ENCODE assay signal across 23 mouse cellular contexts in genomic region chr11:36332222-36332621, GRCm38 (mm10).
DNase-seq lines count a peak whose midpoint lies in the region; ATAC-seq and TF ChIP-seq lines count a peak whose summit lies in the region.
"Had no signal": no experiment of that assay in that cellular context is flagged by ENCODE, and none has a peak within 500 bp of the region (broad histone marks: within the 10 kb centered on the region; RNA-seq: fewer than 3 reads in every experiment).

No protein-coding gene starts in this region.

- H3K36me3 ChIP-seq in midbrain, embryonic 12.5 days = no peaks in the 10 kb centered on the region
- H3K36me3 ChIP-seq in midbrain, postnatal 0 days (ENCODE audit: insufficient read depth, low read length) = no peaks in the 10 kb centered on the region
- no peaks in the 10 kb centered on the region for H3K36me3 ChIP-seq in hindbrain, embryonic 10.5 days
- no peaks in the 10 kb centered on the region for H3K36me3 ChIP-seq in hindbrain, postnatal 0 days (ENCODE audit: insufficient read depth, low read length)
- H3K36me3 ChIP-seq: embryonic facial prominence, embryonic 12.5 days; limb, embryonic 15.5 days; liver, embryonic 15.5 days had no signal

- whole genome bisulfite sequencing in midbrain, embryonic 12.5 days = 62% methylated on average over 12 of the region's 12 CpGs
- WGBS in midbrain, postnatal 0 days = 58% methylated on average over 12 of the region's 12 CpGs
- WGBS in hindbrain, embryonic 10.5 days = 74% methylated on average over 12 of the region's 12 CpGs
- WGBS in hindbrain, postnatal 0 days = 50% methylated on average over 12 of the region's 12 CpGs

- H3K9ac ChIP-seq in midbrain, embryonic 12.5 days (replicated peaks) = no peak overlapping the region
- H3K9ac ChIP-seq in midbrain, postnatal 0 days (replicated peaks; ENCODE audit: low read length, poor library complexity, severe bottlenecking) = no peak overlapping the region
- no peak overlapping the region for H3K9ac ChIP-seq in hindbrain, postnatal 0 days (replicated peaks; ENCODE audit: low read length)
- H3K9ac ChIP-seq: embryonic facial prominence, embryonic 12.5 days; limb, embryonic 15.5 days; liver, embryonic 15.5 days had no signal

- H3K27ac ChIP-seq in midbrain, embryonic 12.5 days (replicated peaks) = no peak overlapping the region
- H3K27ac ChIP-seq in midbrain, postnatal 0 days (ENCODE audit: low read depth, low read length) = no peak overlapping the region
- no peak overlapping the region for H3K27ac ChIP-seq in hindbrain, embryonic 10.5 days
- no peak overlapping the region for H3K27ac ChIP-seq in hindbrain, postnatal 0 days
- H3K27ac ChIP-seq: embryonic facial prominence, embryonic 12.5 days; heart, adult 2 months; limb, embryonic 15.5 days; liver, embryonic 15.5 days; macrophage had no signal

- peaks cover 28% of the 10 kb centered on the region; the same call in 1 of the 2 replicates for H3K4me1 ChIP-seq in midbrain, embryonic 12.5 days
- peaks cover 19% of the 10 kb centered on the region for H3K4me1 ChIP-seq in midbrain, postnatal 0 days (ENCODE audit: insufficient read depth, low read length)
- peaks cover 30% of the 10 kb centered on the region for H3K4me1 ChIP-seq in hindbrain, embryonic 10.5 days (replicated peaks)
- peaks cover 3% of the 10 kb centered on the region for H3K4me1 ChIP-seq in hindbrain, postnatal 0 days (ENCODE audit: insufficient read depth, low read length)
- H3K4me1 ChIP-seq: liver, embryonic 15.5 days had no signal

- ATAC-seq in midbrain, embryonic 12.5 days (ENCODE audit: low FRiP score, low read depth) = peak; percentile 54; the same call in 1 of the 2 replicates
- no peak for ATAC-seq in midbrain, postnatal 0 days (ENCODE audit: low FRiP score)
- 0 out of 2 replicates have a peak, but pooled peaks have one; percentile 32 for ATAC-seq in hindbrain, postnatal 0 days
- no peak for ATAC-seq in inflammation-experienced regulatory T-cells, adult 6 months
- ATAC-seq: intestine, embryonic 16.5 days had no signal

- TF ChIP-seq CTCF in midbrain, postnatal 0 days (IDR thresholded peaks at IDR 0.05) = no peak
- no peak for TF ChIP-seq CTCF in hindbrain, postnatal 0 days (IDR thresholded peaks at IDR 0.05; ENCODE audit: low read depth)

- no peaks in the 10 kb centered on the region for H3K27me3 ChIP-seq in midbrain, embryonic 12.5 days
- no peaks in the 10 kb centered on the region for H3K27me3 ChIP-seq in midbrain, postnatal 0 days (ENCODE audit: insufficient read depth, low read length)
- no peaks in the 10 kb centered on the region for H3K27me3 ChIP-seq in hindbrain, embryonic 10.5 days (ENCODE audit: insufficient read depth, poor library complexity, severe bottlenecking)
- no peaks in the 10 kb centered on the region for H3K27me3 ChIP-seq in hindbrain, postnatal 0 days (ENCODE audit: insufficient read depth, low read length)
- H3K27me3 ChIP-seq: embryonic facial prominence, embryonic 12.5 days; limb, embryonic 15.5 days; liver, embryonic 15.5 days had no signal

- H3K4me3 ChIP-seq in midbrain, embryonic 12.5 days = no peak overlapping the region
- no peak overlapping the region for H3K4me3 ChIP-seq in midbrain, postnatal 0 days (ENCODE audit: low read depth, low read length)
- H3K4me3 ChIP-seq in hindbrain, embryonic 10.5 days = no peak overlapping the region
- H3K4me3 ChIP-seq in hindbrain, postnatal 0 days (ENCODE audit: low read length) = no peak overlapping the region
- H3K4me3 ChIP-seq: embryonic facial prominence, embryonic 12.5 days; erythroblast, embryonic 14.5 days; heart, adult 2 months; limb, embryonic 15.5 days; liver, embryonic 15.5 days had no signal

- DNase-seq in adrenal gland, adult (ENCODE audit: inconsistent age in 2 of 2, low spot score in 1 of 2) = peak; percentile 17 to 58
- no peak for DNase-seq in adrenal gland, postnatal 4 days (ENCODE audit: low spot score in 2 of 2)
- DNase-seq in midbrain, postnatal 0 days (ENCODE audit: low spot score) = no peak
- peak; percentile 8 for DNase-seq in hindbrain, embryonic 10.5 days (ENCODE audit: low spot score)
- DNase-seq in hindbrain, postnatal 0 days (ENCODE audit: low spot score) = no peak
- DNase-seq in thymus, adult 18-20 months = no peak
- DNase-seq: adrenal gland, postnatal 10 days; cerebellum, adult 11-12 months; cerebellum, postnatal 25 days; gastrocnemius, postnatal 25 days; heart, adult 2 months; heart, postnatal 36 days; kidney, postnatal 4 days; right cerebral cortex, postnatal 25 days; thymus, adult 2 months had no signal

- H3K4me2 ChIP-seq in midbrain, embryonic 12.5 days (replicated peaks) = no peak overlapping the region
- no peak overlapping the region for H3K4me2 ChIP-seq in midbrain, postnatal 0 days (ENCODE audit: low read depth, low read length, poor library complexity, severe bottlenecking)
- 0 out of 2 replicates have a peak overlapping the region, but pooled peaks have one; percentile 18 for H3K4me2 ChIP-seq in hindbrain, postnatal 0 days (ENCODE audit: low read depth, low read length)
- H3K4me2 ChIP-seq: embryonic facial prominence, embryonic 12.5 days; limb, embryonic 15.5 days; liver, embryonic 15.5 days had no signal

- H3K9me3 ChIP-seq in midbrain, embryonic 12.5 days = no peaks in the 10 kb centered on the region
- no peaks in the 10 kb centered on the region for H3K9me3 ChIP-seq in midbrain, postnatal 0 days (ENCODE audit: low read length)
- no peaks in the 10 kb centered on the region for H3K9me3 ChIP-seq in hindbrain, embryonic 10.5 days
- H3K9me3 ChIP-seq in hindbrain, postnatal 0 days (ENCODE audit: low read length) = no peaks in the 10 kb centered on the region
- H3K9me3 ChIP-seq: embryonic facial prominence, embryonic 12.5 days; limb, embryonic 15.5 days; liver, embryonic 15.5 days had no signal

Comparison
In these comparisons a context has a peak if more than half of its experiments do, and no peak if none do; other contexts are left out.
1. DNase-seq: peak in adrenal gland, adult (2 of 2) and hindbrain, embryonic 10.5 days (single experiment); none in adrenal gland, postnatal 4 days (0 of 2), midbrain, postnatal 0 days (single experiment), hindbrain, postnatal 0 days (single experiment) and thymus, adult 18-20 months (0 of 2).
2. ATAC-seq: peak in midbrain, embryonic 12.5 days (single experiment) and hindbrain, postnatal 0 days (single experiment); none in midbrain, postnatal 0 days (single experiment) and inflammation-experienced regulatory T-cells, adult 6 months (single experiment).